Mouse (Mus musculus) stomach, postnatal 0 days (tissue): ENCODE measurements around the gene Zfp641.

ENCODE experiments used
- CTCF ChIP-seq: IDR thresholded peaks from 2 replicates; pipeline ENCODE4 v1.5.1; 2016; ENCODE audit warnings: antibody characterized with exemption, low read depth, mild to moderate bottlenecking, moderate library complexity
- EP300 ChIP-seq: optimal IDR thresholded peaks from 2 replicates; pipeline ENCODE3; 2016; ENCODE audit warnings: antibody characterized with exemption

DNA sequence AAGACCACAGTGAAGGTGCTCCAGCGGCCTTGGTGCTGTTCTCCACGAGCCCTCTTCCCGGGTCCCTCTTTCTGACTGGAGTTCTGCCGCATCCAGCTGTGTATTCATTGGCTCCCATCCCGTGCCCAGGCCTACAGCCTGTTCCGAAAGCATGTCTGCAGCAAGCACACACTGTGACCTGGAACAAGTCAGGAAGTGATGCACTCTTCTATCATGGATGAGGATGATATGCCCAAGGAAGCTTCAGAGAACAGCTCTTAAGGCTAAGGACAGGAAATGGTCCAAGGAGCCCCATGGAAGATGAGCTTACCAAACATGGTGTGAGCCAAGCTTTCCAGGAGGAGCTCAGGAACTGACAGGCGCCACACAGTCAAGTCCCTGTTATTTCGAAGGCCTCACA, 2.3 kb downstream of the Zfp641 start:
- TF ChIP-seq CTCF (no peak), EP300 (no peak)
